ENCODE assay signal across 42 mouse cellular contexts in genomic region chrX:51919091-51919490, GRCm38 (mm10). TPM values are rescaled to one million over a fixed set of nuclear protein-coding genes. Genes with fewer than 3 reads are reported as not detected.
"Had no signal": no experiment of that assay in that cellular context is flagged by ENCODE, and none has a peak within 500 bp of the region (broad histone marks: within the 10 kb centered on the region; RNA-seq: fewer than 3 reads in every experiment).

No protein-coding gene starts in this region.

- H3K9me3 ChIP-seq: heart, embryonic 13.5 days; heart, embryonic 15.5 days; hindbrain, embryonic 10.5 days; hindbrain, embryonic 12.5 days; hindbrain, embryonic 13.5 days; hindbrain, embryonic 15.5 days; intestine, embryonic 15.5 days; kidney, embryonic 15.5 days had no signal

- H3K27me3 ChIP-seq: heart, embryonic 13.5 days; heart, embryonic 15.5 days; hindbrain, embryonic 12.5 days; hindbrain, embryonic 13.5 days; hindbrain, embryonic 15.5 days; intestine, embryonic 15.5 days; kidney, embryonic 15.5 days had no signal

- H3K4me1 ChIP-seq: heart, embryonic 13.5 days; heart, embryonic 15.5 days; hindbrain, embryonic 10.5 days; hindbrain, embryonic 12.5 days; hindbrain, embryonic 13.5 days; hindbrain, embryonic 15.5 days; intestine, embryonic 15.5 days; kidney, embryonic 15.5 days had no signal

- H3K36me3 ChIP-seq: heart, embryonic 13.5 days; heart, embryonic 15.5 days; hindbrain, embryonic 10.5 days; hindbrain, embryonic 12.5 days; hindbrain, embryonic 13.5 days; hindbrain, embryonic 15.5 days; intestine, embryonic 15.5 days; kidney, embryonic 15.5 days had no signal

- H3K9ac ChIP-seq: heart, embryonic 13.5 days; heart, embryonic 15.5 days; hindbrain, embryonic 12.5 days; hindbrain, embryonic 13.5 days; hindbrain, embryonic 14.5 days; hindbrain, embryonic 15.5 days; intestine, embryonic 15.5 days; kidney, embryonic 15.5 days had no signal

- H3K27ac ChIP-seq: heart, embryonic 13.5 days; heart, embryonic 15.5 days; hindbrain, embryonic 10.5 days; hindbrain, embryonic 12.5 days; hindbrain, embryonic 13.5 days; hindbrain, embryonic 14.5 days; hindbrain, embryonic 15.5 days; hindbrain, postnatal 0 days; intestine, embryonic 15.5 days; kidney, embryonic 15.5 days; kidney, postnatal 0 days; layer of hippocampus, adult 2 months; left cerebral cortex, adult 2 months had no signal

- DNase-seq: heart, postnatal 10 days; heart, postnatal 14 days; heart, postnatal 36 days; heart, postnatal 4 days; kidney, adult 11 months; kidney, adult 18-20 months; kidney, adult 2 months; kidney, adult 8-10 months; kidney, adult 9 months; kidney, postnatal 10 days; kidney, postnatal 14 days; kidney, postnatal 25 days; kidney, postnatal 36 days; kidney, postnatal 4 days; layer of hippocampus, adult 9-11 months; layer of hippocampus, postnatal 36 days had no signal

- H3K4me2 ChIP-seq: heart, embryonic 11.5 days; heart, embryonic 13.5 days; heart, embryonic 15.5 days; hindbrain, embryonic 12.5 days; hindbrain, embryonic 13.5 days; hindbrain, embryonic 14.5 days; hindbrain, embryonic 15.5 days; intestine, embryonic 15.5 days; kidney, embryonic 15.5 days had no signal

- ATAC-seq: hindbrain, embryonic 16.5 days; hindbrain, postnatal 0 days; inflammation-experienced regulatory T-cells, adult 6 months; intestine, embryonic 15.5 days; intestine, embryonic 16.5 days; intestine, postnatal 0 days had no signal

- H3K4me3 ChIP-seq: heart, embryonic 13.5 days; heart, embryonic 15.5 days; hindbrain, embryonic 10.5 days; hindbrain, embryonic 12.5 days; hindbrain, embryonic 13.5 days; hindbrain, embryonic 15.5 days; intestine, embryonic 15.5 days; kidney, embryonic 15.5 days; layer of hippocampus, adult 2 months; left cerebral cortex, adult 2 months had no signal

RNA-seq across cellular contexts. Expression of gene 1700080O16Rik, which starts 53.5 kb away (rescaled TPM):
- polyA plus RNA-seq: heart, embryonic 11.5 days; heart, embryonic 13.5 days; heart, embryonic 14.5 days; heart, embryonic 15.5 days; heart, embryonic 16.5 days; heart, postnatal 0 days; hindbrain, embryonic 10.5 days; hindbrain, embryonic 11.5 days; hindbrain, embryonic 12.5 days; hindbrain, embryonic 13.5 days; hindbrain, embryonic 14.5 days; hindbrain, embryonic 15.5 days; hindbrain, embryonic 16.5 days; hindbrain, postnatal 0 days; inflammation-experienced regulatory T-cells, adult 6 months; intestine, embryonic 14.5 days; intestine, embryonic 15.5 days; intestine, embryonic 16.5 days; intestine, postnatal 0 days; kidney, adult 2 months; kidney, embryonic 14.5 days; kidney, embryonic 15.5 days; kidney, embryonic 16.5 days; kidney, postnatal 0 days; large intestine, adult 2 months had no signal
